Mouse (Mus musculus) layer of hippocampus, adult 11-12 months (tissue): Measurements from ENCODE around the gene Tbx19.

ENCODE experiments used
- DNase-seq: peaks from one replicate; pipeline ENCODE4 v3.0.0; 2022; ENCODE audit warnings: low spot score

The Tbx19 gene

DNA sequence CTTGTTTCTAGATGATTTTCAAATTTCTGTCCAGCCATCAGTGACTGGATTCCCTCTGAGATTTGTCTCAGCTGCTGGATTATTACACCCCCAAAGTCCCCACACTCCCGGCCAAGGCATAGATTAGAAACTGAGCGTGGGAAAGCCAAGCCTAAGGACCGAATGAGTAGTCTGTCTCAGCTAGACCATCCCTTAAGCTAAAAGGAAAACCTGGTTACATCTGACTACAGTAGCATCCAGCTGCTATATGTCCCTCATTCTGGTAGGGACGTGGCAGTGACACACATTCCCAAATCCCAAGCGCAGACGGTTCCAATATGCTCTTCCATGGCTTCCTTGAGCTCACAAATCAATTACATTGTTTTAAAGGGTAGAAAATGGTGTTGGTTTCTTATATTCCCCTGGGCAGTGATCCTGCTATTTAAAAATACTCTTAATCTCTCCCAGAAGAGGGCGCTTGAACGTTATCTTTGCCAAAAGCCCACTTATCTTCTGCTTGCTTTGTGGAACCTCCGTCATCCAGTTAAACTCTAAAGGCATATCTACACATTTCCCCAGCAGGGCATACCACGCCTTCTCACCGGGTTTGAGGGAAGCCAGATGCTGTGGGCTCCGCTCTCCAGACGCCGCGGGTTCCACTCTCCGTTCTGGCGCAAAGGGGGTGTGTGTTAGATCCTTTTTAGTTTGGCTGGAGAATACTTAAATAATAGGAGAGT is 46.0 kb downstream of the Tbx19 start:
- DNase-seq: no peak

DNA sequence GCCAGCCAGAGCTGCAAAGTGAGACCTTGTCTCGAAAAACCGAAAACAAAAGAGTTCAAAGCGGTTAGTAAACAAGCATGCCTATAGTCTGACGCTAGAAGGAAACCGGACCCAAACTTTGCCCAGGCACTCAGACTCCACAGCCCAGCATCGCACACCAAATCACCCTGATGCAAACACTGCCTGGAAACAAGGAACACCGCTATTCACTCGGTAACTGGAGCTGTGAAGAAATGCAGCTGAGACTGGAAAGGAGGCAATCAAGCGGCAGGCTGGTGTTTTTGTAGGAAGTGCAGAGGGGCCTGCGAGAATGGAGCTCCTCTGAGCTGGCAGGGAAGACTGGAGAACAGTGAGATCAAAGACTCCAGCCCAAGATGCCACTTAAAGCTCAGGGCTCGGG is 46.9 kb downstream of the Tbx19 start:
- DNase-seq: no peak

DNA sequence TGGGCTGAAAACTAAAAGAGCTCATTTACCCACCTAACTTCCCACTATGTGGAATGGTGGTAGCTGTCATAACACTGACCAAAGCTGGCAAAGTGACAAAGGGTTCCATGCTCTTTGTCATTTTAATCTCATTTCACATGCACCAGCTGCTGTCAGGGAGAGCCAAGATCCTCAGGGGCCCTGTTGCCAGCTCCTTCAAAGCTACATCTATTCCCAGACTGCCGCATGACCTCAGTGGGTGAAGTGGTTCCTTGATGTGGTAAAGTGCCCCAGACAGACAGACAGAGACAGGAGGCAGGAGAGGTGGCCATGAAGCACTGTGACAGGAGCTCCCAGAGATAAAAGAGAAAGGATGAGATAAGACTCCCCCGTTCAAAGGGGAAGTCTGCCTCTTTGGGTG is 49.9 kb downstream of the Tbx19 start:
- no peak for DNase-seq

DNA sequence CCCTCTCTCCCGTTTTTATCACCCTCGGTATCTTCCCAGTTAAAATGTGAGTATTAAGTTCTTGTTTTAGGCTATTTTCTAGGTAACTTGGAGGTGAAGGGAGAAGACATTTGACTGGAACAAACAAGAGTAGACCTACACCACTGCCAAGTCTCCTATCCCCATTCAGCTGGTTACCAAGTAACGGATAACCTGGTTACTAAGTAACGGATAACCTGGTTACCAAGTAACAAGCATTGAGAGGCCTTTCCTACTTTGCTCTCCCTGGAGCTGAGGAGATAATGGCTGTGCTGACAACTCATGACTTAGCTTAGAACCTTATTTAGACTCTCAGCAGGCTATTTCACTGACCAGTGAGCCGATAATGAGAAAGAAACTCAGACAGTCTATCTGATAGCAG is 51.4 kb downstream of the Tbx19 start:
- no peak for DNase-seq

DNA sequence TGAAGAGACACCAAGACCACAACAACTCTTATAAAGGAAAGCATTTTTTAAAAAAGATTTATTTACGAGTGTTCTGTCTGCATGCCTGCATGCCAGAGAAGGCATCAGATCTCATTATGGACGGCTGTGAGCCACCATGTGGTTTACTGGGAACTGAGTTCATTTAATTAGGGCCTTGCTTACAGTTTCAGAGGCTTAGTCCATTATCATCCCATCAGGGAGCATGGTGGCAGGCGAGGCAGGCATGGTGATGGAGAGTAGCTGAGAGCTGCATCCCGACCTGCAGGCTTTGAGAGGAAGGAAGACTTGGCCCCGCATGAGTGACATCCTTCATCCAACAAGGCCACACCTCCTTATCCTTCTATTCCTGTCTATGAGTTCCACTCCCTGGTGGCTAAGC is 52.1 kb downstream of the Tbx19 start:
- DNase-seq: no peak

DNA sequence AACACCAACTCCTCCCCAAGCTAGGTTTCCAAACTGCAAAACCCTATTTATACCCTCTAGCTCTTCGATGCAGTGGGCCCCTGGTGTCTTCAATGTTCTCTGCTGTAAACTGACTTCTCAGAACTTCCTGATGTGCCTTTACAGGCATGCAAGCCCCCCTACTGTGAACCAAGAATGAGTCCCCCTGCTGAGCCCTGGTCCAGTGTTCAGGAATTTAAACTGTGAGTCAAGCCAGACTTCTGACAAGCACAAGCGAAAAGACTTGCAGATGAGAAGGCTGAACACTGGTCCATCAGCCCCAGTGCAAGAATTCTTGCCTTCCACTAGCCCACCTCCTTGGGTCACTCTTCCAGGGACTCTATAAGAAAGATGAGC is 54.6 kb downstream of the Tbx19 start:
- no peak for DNase-seq

DNA sequence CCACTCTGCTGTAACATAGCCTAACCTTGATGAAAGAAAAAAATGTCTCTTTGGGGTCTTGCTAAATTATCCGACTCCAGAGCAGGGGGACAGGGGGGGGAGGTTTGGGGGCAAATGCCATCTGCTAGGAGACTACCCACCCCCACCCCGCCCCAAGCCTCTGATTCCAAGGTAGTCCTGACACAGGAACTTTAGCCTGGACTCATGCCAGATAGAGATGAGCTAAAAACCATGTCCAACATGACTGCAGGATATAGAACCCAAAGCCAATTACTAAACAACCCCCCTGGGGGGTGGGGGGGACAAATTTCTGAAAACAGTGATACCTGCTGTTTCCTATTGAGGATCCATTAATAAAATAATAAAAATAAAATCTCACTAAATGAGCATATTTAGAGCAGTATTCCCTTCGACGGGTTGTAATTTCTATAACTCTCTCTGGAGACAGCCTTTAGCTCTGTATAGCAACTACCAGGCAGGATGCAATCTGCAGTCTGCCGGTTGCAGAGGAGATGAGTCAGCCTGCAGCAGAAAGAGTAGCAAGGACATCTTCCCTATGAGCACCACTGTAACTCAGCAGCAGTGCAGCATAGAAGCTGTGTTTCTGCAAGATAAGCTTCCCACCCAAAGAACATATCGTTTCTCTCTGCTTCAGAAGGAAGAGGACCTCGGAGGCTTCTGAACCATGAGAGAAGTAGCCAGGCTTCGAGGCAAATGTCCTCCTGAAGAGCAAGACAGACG is 55.1 kb downstream of the Tbx19 start:
- DNase-seq: no peak

DNA sequence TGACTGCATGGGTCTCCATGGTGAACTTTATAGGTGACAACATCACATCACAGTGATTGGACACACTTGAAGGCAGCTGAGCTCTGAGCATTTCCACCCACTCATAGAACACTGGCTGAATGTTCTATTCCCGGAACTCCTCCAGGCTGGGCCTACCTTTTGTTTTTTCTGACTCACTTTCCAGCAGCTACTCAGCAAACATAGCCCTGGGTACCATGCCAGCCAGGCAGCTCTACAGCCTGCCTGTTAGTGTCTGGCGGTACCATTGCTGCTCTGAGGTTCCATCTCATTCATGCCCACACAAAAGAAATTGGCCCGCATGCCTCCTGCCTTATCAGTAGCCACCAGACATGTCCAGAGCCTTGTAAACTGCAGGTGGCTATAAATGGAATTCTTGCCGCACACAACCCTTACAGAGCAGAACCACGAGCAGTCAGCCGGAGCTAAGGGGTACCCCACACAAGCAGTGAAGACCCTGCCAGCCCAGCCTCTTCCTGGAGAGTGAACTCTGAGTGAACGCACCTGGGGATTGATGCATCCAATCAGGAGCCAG is 55.8 kb downstream of the Tbx19 start:
- peak; percentile 67 for DNase-seq

DNA sequence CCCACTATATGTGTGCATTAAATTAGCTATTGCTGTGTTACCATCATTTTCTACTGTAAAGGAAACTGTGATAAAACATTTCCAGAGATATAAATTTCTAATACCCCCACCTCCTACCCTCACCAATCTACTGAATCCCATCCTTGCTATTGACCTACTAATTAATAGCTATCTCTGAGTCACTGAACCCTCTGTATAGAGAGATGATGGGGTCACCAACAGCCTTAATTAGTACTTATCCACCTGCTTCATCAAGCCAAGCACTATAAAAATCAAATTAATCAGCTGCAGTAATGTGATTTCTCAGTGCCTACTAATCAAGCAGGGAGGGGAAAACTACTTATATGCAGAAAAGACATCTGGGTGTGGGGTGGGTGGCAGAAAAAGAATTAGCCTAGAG is 61.0 kb downstream of the Tbx19 start:
- DNase-seq: no peak

DNA sequence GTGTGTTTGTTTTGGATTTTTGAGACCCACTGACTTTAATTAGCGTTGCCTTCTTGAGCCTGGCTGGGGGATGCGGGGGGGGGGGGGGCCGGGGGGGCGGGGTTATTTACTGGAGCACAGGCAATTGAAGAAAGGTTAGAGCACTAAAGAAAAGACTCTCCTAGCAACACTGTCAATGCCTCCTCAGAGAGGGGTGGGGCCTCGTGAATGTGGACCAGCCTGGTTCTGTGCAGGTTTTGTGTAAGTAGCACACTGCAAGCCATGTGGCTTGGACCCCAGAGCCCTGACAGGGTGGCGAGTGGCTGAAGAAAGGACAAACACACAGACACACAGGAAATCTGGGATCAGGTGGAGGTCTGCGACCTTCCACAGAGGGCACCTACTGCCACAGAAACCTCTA is 65.7 kb downstream of the Tbx19 start:
- DNase-seq: no peak

DNA sequence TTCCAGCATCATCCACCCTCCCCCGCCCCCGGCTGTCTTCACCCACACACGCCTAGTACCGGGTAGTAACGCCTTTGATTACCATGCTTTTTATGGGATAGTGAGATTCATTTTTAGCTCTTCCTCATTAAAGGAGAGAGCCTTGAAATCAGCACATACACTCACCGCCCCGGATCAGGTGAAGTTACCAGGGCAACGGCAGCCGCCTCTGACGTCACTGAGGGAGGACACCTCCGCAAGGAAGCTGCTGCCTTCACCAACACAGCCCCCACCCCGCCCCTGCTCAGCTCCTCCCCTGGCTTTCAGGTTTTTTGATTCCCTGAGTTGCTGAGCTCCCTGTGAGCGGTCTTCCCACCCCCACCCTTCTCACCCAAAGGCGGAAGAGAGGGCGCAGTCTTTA is 68.9 kb downstream of the Tbx19 start:
- peak; percentile 71 for DNase-seq

DNA sequence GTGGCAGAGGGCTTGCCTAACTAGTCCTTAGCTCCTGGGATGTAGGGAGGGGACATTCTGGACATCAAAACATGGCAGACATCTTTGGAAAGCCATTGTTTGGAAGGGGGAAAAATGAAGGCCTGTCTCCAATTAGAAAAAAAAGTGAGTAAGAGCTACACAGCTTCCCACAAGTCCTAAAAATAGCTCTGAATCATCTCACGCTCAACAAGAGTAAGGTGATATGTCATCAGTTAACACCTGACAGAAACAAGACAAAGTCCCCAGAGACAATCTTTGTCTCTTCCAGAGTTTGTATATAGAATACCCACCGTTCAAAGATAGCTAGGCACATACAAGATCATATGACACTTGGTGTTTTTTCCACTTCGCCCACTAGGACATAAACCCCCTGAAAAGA is 71.0 kb downstream of the Tbx19 start:
- DNase-seq: no peak
